Mouse (Mus musculus) embryonic facial prominence, embryonic 10.5 days (tissue): ENCODE data around the gene Acd. TPM values are rescaled to one million over a fixed set of nuclear protein-coding genes. Genes with fewer than 3 reads are reported as not detected.

Source experiments
- DNase-seq: peaks from one replicate; pipeline ENCODE4 v3.0.0-alpha.2; 2017; ENCODE audit warnings: low spot score
- H3K27ac ChIP-seq: fragments of 300-500 bp; sonication (generic); replicated peaks from 2 replicates; pipeline ENCODE4 v1.5.1; 2016; ENCODE audit warnings: mild to moderate bottlenecking
- H3K27me3 ChIP-seq: fragments of 300-500 bp; sonication (generic); replicated peaks from 2 replicates; pipeline ENCODE4 v1.6.1; 2016; ENCODE audit warnings: low read depth, mild to moderate bottlenecking; ENCODE audit not compliant: poor library complexity, severe bottlenecking
- H3K36me3 ChIP-seq: fragments of 300-500 bp; sonication (generic); replicated peaks from 2 replicates; pipeline ENCODE4 v1.6.1; 2016; ENCODE audit warnings: mild to moderate bottlenecking, moderate library complexity
- H3K4me1 ChIP-seq: fragments of 300-500 bp; sonication (generic); 2 replicates; pipeline ENCODE4 v1.6.1; 2016
- H3K4me3 ChIP-seq: fragments of 300-500 bp; sonication (generic); 2 replicates; pipeline ENCODE4 v1.5.1; 2016; ENCODE audit warnings: mild to moderate bottlenecking, moderate library complexity
- H3K9me3 ChIP-seq: fragments of 300-500 bp; sonication (generic); 2 replicates; pipeline ENCODE4 v1.6.1; 2016; ENCODE audit warnings: mild to moderate bottlenecking
- WGBS: fragments of 180-500 bp; shearing (Covaris S2); methylation state at CpG from one replicate; pipeline ENCODE4 v1.1.7; 2016; 5-methylcytosine and 5-hydroxymethylcytosine counted together
- polyA plus RNA-seq: library from polyadenylated mRNA; unstranded; fragments of >200 nt; fragmentation: Nextera tagmentation; extraction: Ambion mirVana; gene quantifications from 2 replicates; pipeline ENCODE4 v1.2.1, GENCODE M21; 2016

The Acd gene
- polyA plus RNA-seq, 1 experiment from 2014 or later, result 72.6 TPM

DNA sequence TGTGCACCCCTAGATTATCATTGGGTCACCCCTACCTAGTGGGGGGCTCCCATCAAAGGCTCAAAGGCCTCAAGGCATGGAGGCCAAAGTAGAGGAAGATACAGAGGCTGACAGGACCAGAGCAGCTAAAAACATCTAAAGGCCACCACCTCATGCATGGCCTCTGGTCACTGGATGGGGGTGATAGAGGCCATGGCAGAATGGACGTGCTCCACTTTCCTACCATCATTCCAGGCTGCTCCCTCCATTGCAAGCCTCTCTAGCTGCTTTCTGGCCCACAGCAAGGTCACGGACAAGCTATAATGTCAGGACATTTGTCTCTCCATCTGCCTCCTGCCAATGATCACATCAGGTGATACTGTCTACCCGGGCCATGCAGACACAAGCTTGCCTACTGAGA is 11.4 kb upstream of the Acd start:
- Histone ChIP-seq H3K4me3 (no peak overlapping the region), H3K27me3 (no peaks in the 10 kb centered on the region), H3K36me3 (peaks cover 28% of the 10 kb centered on the region), H3K27ac (no peak overlapping the region), H3K9me3 (no peaks in the 10 kb centered on the region), H3K4me1 (peaks cover 8% of the 10 kb centered on the region)
- DNase-seq, result no peak
- WGBS, result 88% methylated on average over 3 of the region's 3 CpGs

DNA sequence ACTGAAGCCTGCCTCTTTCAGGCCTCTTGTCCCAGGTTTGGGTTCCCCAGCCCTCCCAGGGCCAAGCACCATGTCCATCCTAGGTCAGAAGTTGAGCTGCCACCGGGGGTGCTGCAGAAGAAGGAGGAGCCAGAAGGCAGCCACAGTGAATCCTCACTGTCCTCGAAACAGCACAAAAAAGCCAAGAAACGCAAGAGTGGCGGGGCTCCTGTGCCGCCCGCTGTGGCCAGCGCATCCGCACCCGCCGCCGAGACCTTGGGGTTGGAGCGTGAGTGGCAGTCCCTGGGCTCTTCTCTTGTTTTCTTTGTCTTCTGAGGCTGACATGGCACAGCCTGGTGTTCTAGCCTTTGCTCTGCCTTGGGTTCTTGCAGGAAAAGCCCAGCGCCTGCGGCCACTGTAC is 8.4 kb upstream of the Acd start:
- WGBS, result 72% methylated on average over 14 of the region's 14 CpGs
- DNase-seq, result no peak
- Histone ChIP-seq H3K36me3 (peaks cover 17% of the 10 kb centered on the region), H3K9me3 (no peaks in the 10 kb centered on the region), H3K27ac (no peak overlapping the region), H3K4me1 (peaks cover 22% of the 10 kb centered on the region), H3K27me3 (no peaks in the 10 kb centered on the region), H3K4me3 (no peak overlapping the region)

DNA sequence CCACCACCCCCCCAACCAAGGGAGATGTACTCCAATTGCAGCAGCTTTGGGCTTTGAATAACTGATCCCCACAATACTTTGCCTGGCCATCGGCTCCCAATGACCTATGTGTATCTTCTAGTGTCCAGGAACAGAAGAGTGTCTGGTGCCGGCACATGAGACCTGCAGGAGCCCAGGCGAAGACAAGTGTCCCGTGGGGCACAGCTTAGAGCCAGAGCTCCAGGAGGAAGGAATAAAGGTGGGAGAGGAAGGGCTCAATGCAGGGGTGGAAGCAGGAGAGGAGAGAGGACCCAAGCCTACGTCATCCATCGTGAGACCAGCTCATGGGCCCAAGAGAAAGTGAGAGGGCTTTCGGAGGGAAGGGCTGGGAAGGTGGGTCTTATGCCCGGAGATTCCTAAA is 7.8 kb upstream of the Acd start:
- Histone ChIP-seq H3K27me3 (no peaks in the 10 kb centered on the region), H3K36me3 (peaks cover 23% of the 10 kb centered on the region), H3K27ac (peak overlapping the region; percentile 92; the same call in 1 of the 2 replicates), H3K9me3 (no peaks in the 10 kb centered on the region), H3K4me3 (no peak overlapping the region), H3K4me1 (peaks cover 22% of the 10 kb centered on the region)
- 92% methylated on average over 8 of the region's 8 CpGs for WGBS
- DNase-seq, result no peak

DNA sequence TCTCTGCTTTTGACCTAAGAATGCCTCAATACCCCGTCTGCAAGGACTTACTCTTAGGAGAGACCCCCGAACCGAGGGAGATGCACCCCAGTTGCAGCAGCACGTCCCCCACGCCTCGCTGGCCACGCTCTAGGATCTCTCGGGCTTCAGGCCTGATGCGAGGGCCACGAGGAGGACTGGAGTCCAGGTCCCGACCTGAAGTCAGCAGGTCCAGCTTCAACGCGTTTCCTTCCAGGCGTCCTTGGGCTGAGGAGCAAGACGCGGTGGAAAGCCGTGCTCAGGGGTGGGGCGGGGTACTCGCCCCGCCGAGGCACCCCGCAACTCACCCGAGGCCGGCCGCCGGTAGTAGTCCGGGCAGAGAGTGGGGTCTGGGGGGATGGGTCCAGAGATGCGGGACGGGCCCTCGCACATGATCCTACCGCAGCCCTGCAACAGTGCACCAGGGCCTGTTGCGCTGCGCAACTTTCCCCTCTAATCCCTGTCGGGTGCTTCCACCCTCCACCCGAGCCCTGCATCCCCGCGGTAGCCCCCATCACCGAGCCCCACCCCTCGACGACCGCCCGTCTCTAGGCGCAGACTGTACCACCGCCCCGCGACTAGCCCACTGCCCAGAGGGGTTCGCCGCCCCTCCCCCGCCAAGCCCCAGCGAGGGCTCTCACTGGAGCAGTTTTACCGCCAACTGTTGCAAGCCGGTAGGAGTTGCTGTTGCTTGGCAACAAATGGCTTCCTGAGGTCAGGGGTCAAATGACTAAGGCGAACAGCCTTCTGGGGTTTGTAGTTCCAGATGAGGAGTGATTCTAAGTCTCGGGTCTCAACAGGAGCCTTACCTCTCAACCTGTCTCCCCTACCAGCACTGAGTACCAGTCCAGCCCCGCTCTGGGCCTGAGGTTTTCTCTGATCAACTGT is 6.8 kb upstream of the Acd start, which contains the start of the genes 4933405L10Rik and Enkd1:
Gene 4933405L10Rik (plus strand): TSS at position 158 of the 906 bp plus-strand sequence.
Gene Enkd1 (minus strand): TSS at position 713 of the 906 bp plus-strand sequence.
- WGBS, result 2% methylated on average over 55 of the region's 55 CpGs
- no peaks in the 10 kb centered on the region for H3K9me3 ChIP-seq
- peaks cover 33% of the 10 kb centered on the region for H3K36me3 ChIP-seq
- no peaks in the 10 kb centered on the region for H3K27me3 ChIP-seq
- H3K4me3 ChIP-seq, result peak within 1 kb of the TSS; percentile 91
- DNase-seq, result peak; percentile 95
- peaks cover 22% of the 10 kb centered on the region for H3K4me1 ChIP-seq
- peak within 1 kb of the TSS; percentile 92 for H3K27ac ChIP-seq

DNA sequence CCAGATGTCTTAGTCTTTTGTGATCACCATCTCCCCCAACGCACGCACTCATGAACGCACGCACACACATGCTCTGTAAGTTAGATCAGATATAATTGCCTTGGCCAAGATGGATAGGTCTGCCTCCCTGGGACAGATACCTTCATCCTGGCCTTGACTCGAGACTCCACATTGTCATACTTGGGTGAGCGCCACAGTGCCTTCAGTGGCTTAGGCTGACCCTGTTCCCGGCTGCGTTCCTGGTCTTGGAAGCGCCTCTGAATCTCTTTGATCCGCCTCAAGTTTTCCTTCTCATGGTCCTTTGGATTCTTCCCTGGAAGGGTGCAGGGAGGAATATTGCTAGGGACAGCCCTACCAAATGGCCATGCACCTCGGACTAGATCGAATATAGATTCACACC is 5.5 kb upstream of the Acd start:
- H3K4me3 ChIP-seq, result peak overlapping the region; percentile 91
- 84% methylated on average over 12 of the region's 12 CpGs for WGBS
- no peaks in the 10 kb centered on the region for H3K27me3 ChIP-seq
- H3K9me3 ChIP-seq, result no peaks in the 10 kb centered on the region
- H3K36me3 ChIP-seq, result peaks cover 39% of the 10 kb centered on the region
- no peak for DNase-seq
- peaks cover 35% of the 10 kb centered on the region for H3K4me1 ChIP-seq
- H3K27ac ChIP-seq, result no peak overlapping the region

DNA sequence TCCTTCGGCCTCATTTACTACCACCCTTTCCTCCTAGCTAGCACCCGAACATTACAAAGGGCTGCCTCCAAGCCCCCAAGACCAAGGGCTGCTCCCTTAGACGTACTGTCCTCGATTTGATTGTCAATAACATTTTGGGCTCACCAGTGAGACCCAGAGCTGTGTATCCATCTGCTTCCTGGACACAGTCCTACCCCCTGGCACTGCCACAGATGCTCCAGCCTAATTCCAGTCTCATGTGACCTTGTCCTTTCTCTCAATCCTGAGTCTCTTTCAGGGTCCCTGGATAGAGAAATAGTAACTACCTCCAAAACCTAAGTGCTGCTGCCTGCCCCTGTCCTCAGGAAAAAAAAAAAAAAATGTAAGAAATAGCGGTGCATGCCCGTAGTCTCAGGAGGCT is 4.1 kb upstream of the Acd start:
- WGBS, result 90% methylated on average over 6 of the region's 6 CpGs
- H3K36me3 ChIP-seq, result peaks cover 39% of the 10 kb centered on the region
- H3K9me3 ChIP-seq, result no peaks in the 10 kb centered on the region
- no peak overlapping the region for H3K4me3 ChIP-seq
- no peak overlapping the region for H3K27ac ChIP-seq
- H3K4me1 ChIP-seq, result peaks cover 42% of the 10 kb centered on the region
- H3K27me3 ChIP-seq, result no peaks in the 10 kb centered on the region
- no peak for DNase-seq

DNA sequence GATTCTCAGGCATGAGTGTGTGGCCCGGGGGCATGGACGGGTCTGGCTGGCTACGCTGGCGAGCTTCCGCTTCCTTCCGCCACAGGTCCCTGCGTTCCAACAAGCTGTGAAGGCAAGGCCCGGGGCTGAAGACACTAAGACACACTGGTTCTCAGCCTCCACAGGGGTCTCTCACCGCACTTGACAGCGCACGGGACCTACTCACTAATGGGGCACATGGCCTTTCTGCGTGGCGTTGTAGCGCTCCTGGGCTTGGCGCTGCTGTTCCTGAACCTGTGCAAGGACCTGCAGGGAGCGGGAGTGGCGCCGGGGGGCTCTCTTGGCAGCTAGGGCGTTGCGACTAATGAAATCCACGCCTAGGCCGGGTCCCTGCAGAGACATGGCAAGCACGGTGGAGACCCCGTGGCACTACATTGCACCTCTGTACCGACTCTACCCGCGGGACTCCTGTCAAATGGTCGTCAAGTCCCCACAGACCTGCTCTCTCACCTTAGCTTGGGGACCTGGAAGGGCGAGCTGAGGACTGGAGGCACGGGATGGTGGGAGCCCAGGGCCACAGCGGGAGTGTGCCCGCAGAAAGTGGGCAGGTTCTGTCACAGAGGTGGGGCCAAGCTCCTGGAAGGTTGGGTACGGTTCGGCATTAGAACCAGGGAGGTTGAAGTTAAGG is 3.4 kb upstream of the Acd start:
- peaks cover 48% of the 10 kb centered on the region for H3K4me1 ChIP-seq
- peaks cover 44% of the 10 kb centered on the region for H3K36me3 ChIP-seq
- H3K4me3 ChIP-seq, result no peak overlapping the region
- no peaks in the 10 kb centered on the region for H3K9me3 ChIP-seq
- no peaks in the 10 kb centered on the region for H3K27me3 ChIP-seq
- DNase-seq, result no peak
- H3K27ac ChIP-seq, result no peak overlapping the region
- 93% methylated on average over 34 of the region's 34 CpGs for WGBS

DNA sequence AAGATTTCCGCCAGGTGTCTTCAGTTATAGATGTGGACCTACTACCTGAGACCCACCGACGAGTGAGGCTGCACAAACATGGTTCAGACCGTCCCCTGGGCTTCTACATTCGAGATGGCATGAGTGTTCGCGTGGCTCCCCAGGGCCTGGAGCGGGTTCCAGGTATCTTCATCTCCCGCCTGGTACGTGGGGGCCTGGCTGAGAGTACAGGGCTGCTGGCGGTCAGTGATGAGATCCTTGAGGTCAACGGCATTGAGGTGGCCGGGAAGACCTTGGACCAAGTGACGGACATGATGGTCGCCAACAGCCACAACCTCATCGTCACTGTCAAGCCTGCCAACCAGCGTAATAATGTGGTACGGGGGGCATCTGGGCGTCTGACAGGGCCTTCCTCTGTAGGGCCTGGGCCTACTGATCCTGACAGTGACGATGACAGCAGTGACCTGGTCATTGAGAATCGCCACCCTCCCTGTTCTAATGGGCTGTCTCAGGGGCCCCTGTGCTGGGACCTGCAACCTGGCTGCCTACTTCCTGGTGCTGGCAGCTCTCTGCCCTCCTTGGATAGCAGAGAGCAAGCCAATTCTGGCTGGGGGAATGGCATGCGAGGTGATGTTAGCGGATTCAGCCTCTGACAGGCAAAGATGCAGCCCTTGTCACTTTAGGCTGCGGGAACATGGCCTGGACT is 2.0 kb upstream of the Acd start:
- peaks cover 57% of the 10 kb centered on the region for H3K36me3 ChIP-seq
- peak overlapping the region; percentile 81; the same call in 1 of the 2 replicates for H3K4me3 ChIP-seq
- H3K9me3 ChIP-seq, result no peaks in the 10 kb centered on the region
- peaks cover 45% of the 10 kb centered on the region for H3K4me1 ChIP-seq
- DNase-seq, result no peak
- no peak overlapping the region for H3K27ac ChIP-seq
- 91% methylated on average over 24 of the region's 24 CpGs for WGBS
- no peaks in the 10 kb centered on the region for H3K27me3 ChIP-seq

DNA sequence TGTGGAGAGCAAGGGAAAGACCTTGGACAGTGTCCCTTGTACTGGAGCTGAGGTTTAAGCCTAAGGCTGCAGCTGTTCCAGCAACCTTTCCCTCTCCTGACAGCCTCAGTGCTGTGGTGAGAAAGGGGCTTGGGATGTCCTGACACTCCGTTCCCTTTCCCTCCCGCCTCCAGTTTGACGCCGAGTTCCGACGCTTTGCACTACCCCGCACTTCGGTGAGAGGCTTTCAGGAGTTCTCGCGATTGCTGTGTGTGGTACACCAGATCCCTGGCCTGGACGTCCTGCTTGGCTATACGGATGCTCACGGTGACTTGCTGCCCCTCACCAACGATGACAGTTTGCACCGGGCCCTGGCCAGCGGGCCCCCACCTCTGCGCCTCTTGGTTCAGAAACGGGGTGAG is 1.1 kb upstream of the Acd start:
- Histone ChIP-seq H3K4me1 (peaks cover 37% of the 10 kb centered on the region), H3K27ac (peak overlapping the region; percentile 84), H3K9me3 (no peaks in the 10 kb centered on the region), H3K27me3 (no peaks in the 10 kb centered on the region), H3K36me3 (peaks cover 66% of the 10 kb centered on the region), H3K4me3 (peak overlapping the region; percentile 81)
- 40% methylated on average over 18 of the region's 18 CpGs for WGBS
- DNase-seq, result peak; percentile 29

DNA sequence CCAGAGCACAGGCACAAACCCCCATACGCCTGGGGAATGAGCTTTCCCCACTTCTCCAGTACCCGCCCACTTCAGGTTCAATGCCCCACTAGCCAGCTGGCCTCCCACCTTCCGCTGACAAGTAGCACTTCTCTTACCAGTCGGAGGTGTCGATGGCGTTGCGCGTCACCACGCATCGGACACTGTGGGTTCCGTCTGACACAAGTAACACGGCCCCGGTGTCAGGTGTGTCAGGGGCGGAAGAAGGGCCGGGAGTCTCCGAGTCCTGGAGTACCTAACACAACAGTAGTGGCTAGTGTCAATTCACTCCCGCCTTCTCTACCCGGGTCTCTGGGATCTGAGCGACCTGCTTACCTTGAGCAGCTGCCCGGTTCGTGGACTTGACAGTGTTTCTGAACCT is 336 bp downstream of the Acd start:
- peak overlapping the region; percentile 84 for H3K27ac ChIP-seq
- WGBS, result 1% methylated on average over 21 of the region's 21 CpGs
- H3K36me3 ChIP-seq, result peaks cover 69% of the 10 kb centered on the region
- H3K9me3 ChIP-seq, result no peaks in the 10 kb centered on the region
- H3K4me3 ChIP-seq, result peak overlapping the region; percentile 81
- no peak for DNase-seq
- peaks cover 1% of the 10 kb centered on the region for H3K27me3 ChIP-seq
- peaks cover 27% of the 10 kb centered on the region for H3K4me1 ChIP-seq

DNA sequence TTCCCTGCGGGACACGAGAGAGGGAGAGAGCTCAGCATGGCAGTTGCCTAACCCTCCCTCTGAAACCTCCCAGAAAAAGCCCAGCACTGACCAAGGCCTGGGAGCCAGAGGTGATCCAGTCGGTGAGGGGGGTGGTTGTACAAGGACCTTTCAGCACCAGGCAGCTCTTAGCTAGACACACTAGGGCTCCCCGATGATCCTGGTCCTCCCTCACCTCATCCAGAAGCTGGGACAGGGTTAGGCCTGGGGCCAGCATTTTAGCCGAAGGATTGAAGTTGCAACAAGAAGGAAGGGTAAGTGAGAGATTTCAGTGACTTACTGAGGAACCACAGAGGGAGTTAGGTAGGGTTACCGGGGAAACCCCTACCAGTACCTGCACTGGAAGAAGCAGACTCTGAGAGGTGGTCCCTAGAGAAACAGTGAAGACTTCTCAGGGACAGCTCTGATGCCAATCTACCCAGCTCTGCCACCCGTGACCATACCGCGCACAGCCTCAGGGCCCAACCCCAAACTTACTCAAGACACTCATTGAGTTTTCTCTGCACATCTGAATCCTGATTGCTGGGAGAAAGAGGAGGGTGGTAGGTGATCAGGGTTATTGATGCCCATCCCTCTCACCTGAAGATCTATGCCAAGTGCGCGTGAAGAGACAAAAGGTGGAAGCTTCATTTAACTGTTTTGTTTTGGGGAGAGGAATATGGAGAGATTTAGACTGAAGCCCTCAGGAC is 1.2 kb downstream of the Acd start:
- H3K27me3 ChIP-seq, result peaks cover 10% of the 10 kb centered on the region
- H3K4me3 ChIP-seq, result peak overlapping the region; percentile 81
- no peaks in the 10 kb centered on the region for H3K9me3 ChIP-seq
- DNase-seq, result no peak
- WGBS, result 91% methylated on average over 11 of the region's 11 CpGs
- H3K36me3 ChIP-seq, result peaks cover 62% of the 10 kb centered on the region
- H3K4me1 ChIP-seq, result peaks cover 27% of the 10 kb centered on the region
- H3K27ac ChIP-seq, result 0 out of 2 replicates have a peak overlapping the region, but pooled peaks have one; percentile 84

DNA sequence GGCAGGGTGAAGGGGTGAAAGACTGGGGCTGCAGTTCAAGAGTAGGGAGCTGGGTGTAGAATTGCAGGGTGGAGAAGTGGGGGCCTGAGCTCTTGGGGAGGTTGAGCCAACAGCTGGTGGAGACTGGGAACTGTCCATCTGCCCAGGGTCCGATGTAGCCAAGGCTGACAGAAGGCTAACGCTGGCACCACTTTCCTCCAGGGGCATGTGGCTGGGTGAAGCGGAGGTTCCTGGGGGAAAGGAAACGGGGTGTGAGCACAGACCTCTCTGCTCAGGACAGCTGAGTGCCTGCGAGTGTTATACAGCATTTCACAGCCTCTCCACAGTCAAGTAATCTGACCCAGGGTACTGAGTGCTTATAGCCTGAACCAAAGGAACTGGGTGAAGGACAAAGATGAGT is 2.2 kb downstream of the Acd start:
- H3K27ac ChIP-seq, result no peak overlapping the region
- peak overlapping the region; percentile 21; the same call in 1 of the 2 replicates for H3K4me3 ChIP-seq
- H3K27me3 ChIP-seq, result peaks cover 18% of the 10 kb centered on the region
- DNase-seq, result no peak
- peaks cover 53% of the 10 kb centered on the region for H3K36me3 ChIP-seq
- H3K4me1 ChIP-seq, result peaks cover 36% of the 10 kb centered on the region
- WGBS, result 90% methylated on average over 5 of the region's 5 CpGs
- no peaks in the 10 kb centered on the region for H3K9me3 ChIP-seq
